Mouse (Mus musculus) neural tube, embryonic 14.5 days (tissue): ENCODE data around the gene Mark3. TPM values are rescaled to one million over a fixed set of nuclear protein-coding genes. Genes with fewer than 3 reads are reported as not detected.

ENCODE experiments used
- ATAC-seq: fragments of 200-750 bp; cut with Nextera tagmentation; 2 replicates; pipeline ENCODE4 v1.8.0; 2017; ENCODE audit warnings: low read depth, mild to moderate bottlenecking, moderate TSS enrichment, moderate library complexity
- H3K27ac ChIP-seq: fragments of 300-500 bp; sonication (generic); 2 replicates; pipeline ENCODE4 v1.5.1; 2014; ENCODE audit warnings: low read depth, mild to moderate bottlenecking, control low read depth, low read length, moderate library complexity, mixed read lengths
- H3K27me3 ChIP-seq: fragments of 300-500 bp; sonication (generic); 2 replicates; pipeline ENCODE4 v1.6.1; 2014; ENCODE audit warnings: low read length; ENCODE audit not compliant: control insufficient read depth, insufficient read depth
- H3K36me3 ChIP-seq: fragments of 300-500 bp; sonication (generic); 2 replicates; pipeline ENCODE4 v1.6.1; 2014; ENCODE audit warnings: low read length, mixed read lengths; ENCODE audit not compliant: control insufficient read depth, insufficient read depth
- H3K4me1 ChIP-seq: fragments of 300-500 bp; sonication (generic); 2 replicates; pipeline ENCODE4 v1.6.1; 2014; ENCODE audit warnings: low read length; ENCODE audit not compliant: control insufficient read depth, insufficient read depth
- H3K4me2 ChIP-seq: fragments of 300-500 bp; sonication (generic); 2 replicates; pipeline ENCODE4 v1.6.1; 2014; ENCODE audit warnings: mild to moderate bottlenecking, low read depth, low read length, control low read depth
- H3K4me3 ChIP-seq: fragments of 300-500 bp; sonication (generic); 2 replicates; pipeline ENCODE4 v1.5.1; 2014; ENCODE audit warnings: low read depth, low read length, control low read depth, mixed read lengths
- H3K9ac ChIP-seq: fragments of 300-500 bp; sonication (generic); replicated peaks from 2 replicates; pipeline ENCODE4 v1.6.1; 2014; ENCODE audit warnings: low read depth, mild to moderate bottlenecking, control low read depth, low read length, mixed read lengths
- H3K9me3 ChIP-seq: fragments of 300-500 bp; sonication (generic); 2 replicates; pipeline ENCODE4 v1.6.1; 2016; ENCODE audit warnings: low read length; ENCODE audit not compliant: control insufficient read depth
- WGBS: fragments of 180-500 bp; shearing (Covaris S2); extraction: QIAGEN DNeasy Blood & Tissue Kit; methylation state at CpG from one replicate; pipeline ENCODE4 v1.1.7; 2014; 5-methylcytosine and 5-hydroxymethylcytosine counted together
- polyA plus RNA-seq: library from polyadenylated mRNA; unstranded; fragments of >200 nt; fragmentation: Nextera tagmentation; extraction: Ambion mirVana; gene quantifications from 2 replicates; pipeline ENCODE4 v1.2.1, GENCODE M21; 2014

Gene Mark3
- polyA plus RNA-seq, 1 experiment from 2014 or later, result 78.1 TPM

DNA sequence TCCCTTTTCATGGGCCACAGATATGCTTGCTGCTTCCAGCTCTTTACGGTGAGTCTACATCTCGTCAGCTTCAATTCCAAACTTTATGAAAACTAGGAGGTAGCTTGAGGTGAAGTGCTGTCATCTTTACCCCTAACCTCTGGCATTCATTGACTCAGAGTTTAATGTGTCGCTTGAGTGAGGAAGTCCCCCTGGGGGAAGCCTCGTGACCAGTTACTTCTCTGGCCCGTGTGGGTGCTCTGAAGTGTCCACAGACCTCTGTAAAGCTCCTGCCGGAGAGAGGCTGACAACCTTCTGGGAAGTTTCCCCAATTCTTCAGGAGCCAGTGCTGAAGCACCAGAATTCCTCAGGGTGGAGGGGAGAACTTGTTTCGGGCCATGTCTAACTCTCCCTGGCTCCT lies 1.9 kb upstream of the Mark3 start:
- WGBS, result 87% methylated on average over 7 of the region's 7 CpGs
- Histone ChIP-seq H3K4me2 (peak overlapping the region; percentile 83; the same call in 1 of the 2 replicates), H3K9ac (no peak overlapping the region), H3K4me3 (no peak overlapping the region), H3K4me1 (peaks cover 24% of the 10 kb centered on the region), H3K27ac (no peak overlapping the region), H3K9me3 (no peaks in the 10 kb centered on the region), H3K36me3 (no peaks in the 10 kb centered on the region), H3K27me3 (no peaks in the 10 kb centered on the region)
- no peak for ATAC-seq

DNA sequence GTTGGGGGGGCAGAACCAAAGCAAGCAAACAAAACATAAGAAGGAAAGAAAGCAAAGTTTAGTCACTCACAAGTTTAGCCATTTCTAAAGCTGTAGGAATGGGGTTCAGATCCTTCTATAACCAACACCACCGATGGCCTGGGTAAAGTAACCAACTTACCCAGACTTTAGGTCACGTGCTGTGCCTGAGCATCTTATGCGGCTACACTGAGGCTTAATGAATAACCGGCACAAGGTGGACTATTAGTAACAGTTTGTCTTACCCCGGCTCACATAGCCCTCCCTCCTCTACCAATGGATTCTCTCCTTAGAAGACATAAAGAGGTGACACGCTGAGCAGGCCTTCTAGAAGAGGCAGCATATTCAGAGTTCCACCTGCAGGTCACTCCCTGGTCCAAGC lies 1.0 kb upstream of the Mark3 start:
- ATAC-seq, result no peak
- H3K9ac ChIP-seq, result peak overlapping the region; percentile 46
- H3K9me3 ChIP-seq, result no peaks in the 10 kb centered on the region
- peak overlapping the region; percentile 87 for H3K4me3 ChIP-seq
- H3K36me3 ChIP-seq, result no peaks in the 10 kb centered on the region
- peaks cover 24% of the 10 kb centered on the region for H3K4me1 ChIP-seq
- no peaks in the 10 kb centered on the region for H3K27me3 ChIP-seq
- WGBS, result 37% methylated on average over 6 of the region's 6 CpGs
- H3K4me2 ChIP-seq, result peak overlapping the region; percentile 83
- peak overlapping the region; percentile 78 for H3K27ac ChIP-seq

DNA sequence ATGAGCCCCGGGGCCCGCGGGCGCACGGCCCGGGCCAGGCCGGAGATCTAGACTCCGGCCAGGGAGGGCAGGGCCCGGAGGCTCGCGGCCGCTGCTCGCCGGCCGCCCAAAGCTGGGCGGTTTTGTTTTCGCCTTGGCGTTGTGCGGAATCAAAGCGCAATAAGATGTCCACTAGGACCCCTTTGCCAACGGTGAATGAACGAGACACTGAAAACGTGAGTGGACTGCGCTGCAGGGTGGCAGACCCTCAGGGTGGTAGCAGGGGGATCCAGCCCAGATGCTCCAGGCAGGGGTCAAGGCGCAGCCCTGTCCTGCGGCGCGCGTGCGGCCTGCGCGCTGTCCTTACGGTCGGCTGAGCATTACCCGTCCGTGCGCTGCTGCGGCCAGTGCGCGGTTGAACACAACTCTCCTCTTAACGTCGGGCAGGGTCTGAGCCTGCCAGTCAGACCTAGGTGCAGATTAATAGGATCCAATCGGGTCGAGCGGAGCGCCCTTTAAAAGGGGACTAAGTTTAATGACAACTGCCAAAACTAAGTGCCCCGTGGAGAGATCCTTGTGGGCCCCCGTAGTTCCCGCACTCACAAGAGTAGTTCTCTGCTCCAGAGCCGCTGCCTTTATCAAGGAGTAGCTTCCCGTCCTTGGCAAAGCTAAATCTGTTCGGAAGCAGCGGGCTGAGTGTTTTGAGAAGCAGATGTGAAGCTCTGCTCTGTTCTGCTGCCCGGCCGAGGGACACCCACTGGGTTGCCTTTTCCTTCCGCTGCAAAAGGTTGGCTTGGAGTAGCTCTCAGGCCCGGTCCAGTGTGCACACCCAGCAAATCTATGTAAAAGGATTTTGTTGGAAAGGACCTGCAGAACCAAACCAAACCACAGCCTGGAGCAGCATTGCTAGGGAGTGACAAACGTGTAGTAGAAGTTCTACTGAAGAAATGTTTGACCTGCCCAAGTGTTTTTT lies 840 bp downstream of the Mark3 start:
- under 1% methylated on average over 56 of the region's 58 CpGs for WGBS

DNA sequence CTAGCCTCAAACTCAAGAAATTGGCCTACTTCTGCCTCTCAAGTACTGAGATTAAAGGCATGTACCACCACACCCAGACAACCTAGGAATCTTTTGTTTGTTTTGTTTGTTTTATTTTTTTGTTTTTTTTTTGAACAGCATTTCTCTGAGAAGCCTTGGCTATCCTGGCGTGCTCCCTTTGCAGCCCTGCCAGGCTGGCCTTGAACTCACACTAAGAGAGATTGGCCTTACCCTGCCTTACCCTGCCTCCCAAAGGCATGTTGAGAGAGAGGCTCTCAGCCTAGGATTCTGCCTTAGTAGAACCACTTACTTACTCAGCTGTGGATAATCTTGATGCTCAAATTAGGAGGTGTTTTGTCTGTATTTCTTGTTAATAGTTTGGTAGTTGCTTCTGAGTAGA lies 8.7 kb downstream of the Mark3 start:
- no peaks in the 10 kb centered on the region for H3K36me3 ChIP-seq
- WGBS, result 96% methylated on average over 1 of the region's 1 CpGs
- no peaks in the 10 kb centered on the region for H3K9me3 ChIP-seq
- no peak overlapping the region for H3K4me2 ChIP-seq
- H3K9ac ChIP-seq, result no peak overlapping the region
- H3K4me3 ChIP-seq, result no peak overlapping the region
- H3K4me1 ChIP-seq, result no peaks in the 10 kb centered on the region
- no peaks in the 10 kb centered on the region for H3K27me3 ChIP-seq
- ATAC-seq, result no peak
- no peak overlapping the region for H3K27ac ChIP-seq

More for the DNA sequence above, 840 bp downstream of the Mark3 start:
- peak; percentile 39 for ATAC-seq
- H3K4me2 ChIP-seq, result peak overlapping the region; percentile 98
- H3K36me3 ChIP-seq, result no peaks in the 10 kb centered on the region
- H3K9me3 ChIP-seq, result no peaks in the 10 kb centered on the region
- H3K4me1 ChIP-seq, result peaks cover 24% of the 10 kb centered on the region
- H3K27ac ChIP-seq, result peak overlapping the region; percentile 93
- H3K27me3 ChIP-seq, result no peaks in the 10 kb centered on the region
- peak overlapping the region; percentile 87 for H3K4me3 ChIP-seq
- peak overlapping the region; percentile 96 for H3K9ac ChIP-seq

DNA sequence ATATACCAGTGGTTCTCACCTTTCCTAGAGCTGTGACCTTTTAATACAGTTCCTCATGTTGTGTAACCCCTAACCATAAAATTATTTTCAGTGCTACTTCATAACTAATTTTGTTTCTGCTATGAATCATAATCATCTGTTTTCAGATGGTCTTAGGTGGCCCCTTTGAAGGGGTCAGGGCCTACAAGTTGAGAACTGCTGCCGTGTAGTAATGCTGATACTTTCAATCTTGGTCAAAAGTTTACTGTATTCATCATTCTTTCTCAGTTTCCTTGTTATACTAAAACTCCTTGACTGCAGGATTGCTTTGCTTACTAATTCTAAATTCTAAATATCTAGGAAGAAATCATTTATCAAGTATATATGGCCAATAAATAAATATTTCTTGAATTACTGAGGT lies 10.1 kb downstream of the Mark3 start:
- Histone ChIP-seq H3K9me3 (no peaks in the 10 kb centered on the region), H3K27ac (no peak overlapping the region), H3K4me2 (no peak overlapping the region), H3K27me3 (no peaks in the 10 kb centered on the region), H3K36me3 (no peaks in the 10 kb centered on the region), H3K4me3 (no peak overlapping the region), H3K9ac (no peak overlapping the region), H3K4me1 (no peaks in the 10 kb centered on the region)
- ATAC-seq, result no peak
- 98% methylated on average over 1 of the region's 1 CpGs for WGBS

DNA sequence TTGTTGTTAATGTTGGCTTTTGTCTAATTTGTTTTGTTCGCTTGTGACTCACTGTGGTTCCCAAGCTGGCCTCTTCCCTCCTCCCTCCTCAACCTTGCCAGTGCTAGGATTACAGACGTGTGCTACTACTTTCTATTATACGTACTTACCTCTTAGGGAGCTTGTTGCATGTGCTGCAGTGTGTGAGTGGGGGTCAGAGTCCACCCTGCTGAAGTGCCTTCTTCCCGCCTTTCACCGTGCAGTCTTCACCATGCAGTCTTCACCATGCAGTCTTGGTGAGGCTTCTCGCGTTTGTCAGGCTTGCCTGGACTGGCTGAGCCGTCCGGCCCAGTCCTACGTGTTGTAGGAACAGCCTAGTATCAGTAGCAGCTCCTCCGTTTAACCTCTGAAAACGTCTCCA lies 12.9 kb downstream of the Mark3 start:
- Histone ChIP-seq H3K27ac (no peak overlapping the region), H3K9me3 (no peaks in the 10 kb centered on the region), H3K9ac (no peak overlapping the region), H3K4me1 (no peaks in the 10 kb centered on the region), H3K27me3 (no peaks in the 10 kb centered on the region), H3K36me3 (no peaks in the 10 kb centered on the region), H3K4me2 (no peak overlapping the region), H3K4me3 (no peak overlapping the region)
- no peak for ATAC-seq
- 90% methylated on average over 12 of the region's 12 CpGs for WGBS

DNA sequence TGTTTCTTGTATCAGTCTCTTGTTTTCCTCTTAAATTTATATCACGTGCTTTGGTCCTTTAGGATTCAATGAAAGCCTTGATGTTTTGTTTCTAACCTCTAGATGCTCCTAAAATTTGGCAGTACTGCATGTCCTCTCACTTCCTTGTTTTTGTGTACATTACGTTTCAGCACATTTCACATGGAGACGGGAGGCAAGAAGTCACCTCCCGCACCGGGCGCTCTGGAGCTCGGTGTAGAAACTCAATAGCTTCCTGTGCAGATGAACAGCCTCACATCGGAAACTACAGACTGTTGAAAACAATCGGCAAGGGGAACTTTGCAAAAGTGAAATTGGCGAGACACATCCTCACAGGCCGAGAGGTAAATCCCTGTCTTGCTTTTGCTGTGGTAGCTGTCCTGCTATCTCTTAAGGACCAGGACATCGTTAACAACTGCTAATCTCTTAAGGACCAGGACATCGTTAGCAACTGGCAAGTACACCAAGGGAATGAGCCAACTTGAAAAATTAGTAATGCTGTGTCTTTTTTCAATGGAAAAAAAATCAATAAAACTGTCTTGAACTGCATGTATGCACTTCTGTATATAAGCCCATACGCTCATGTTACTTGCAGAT lies 18.2 kb downstream of the Mark3 start:
- no peak for ATAC-seq
- H3K9me3 ChIP-seq, result no peaks in the 10 kb centered on the region
- no peak overlapping the region for H3K27ac ChIP-seq
- H3K27me3 ChIP-seq, result no peaks in the 10 kb centered on the region
- no peak overlapping the region for H3K4me3 ChIP-seq
- no peak overlapping the region for H3K4me2 ChIP-seq
- H3K9ac ChIP-seq, result no peak overlapping the region
- WGBS, result 84% methylated on average over 14 of the region's 14 CpGs
- no peaks in the 10 kb centered on the region for H3K4me1 ChIP-seq
- H3K36me3 ChIP-seq, result 0 out of 2 replicates have a peak, but pooled peaks cover 4% of the 10 kb centered on the region

DNA sequence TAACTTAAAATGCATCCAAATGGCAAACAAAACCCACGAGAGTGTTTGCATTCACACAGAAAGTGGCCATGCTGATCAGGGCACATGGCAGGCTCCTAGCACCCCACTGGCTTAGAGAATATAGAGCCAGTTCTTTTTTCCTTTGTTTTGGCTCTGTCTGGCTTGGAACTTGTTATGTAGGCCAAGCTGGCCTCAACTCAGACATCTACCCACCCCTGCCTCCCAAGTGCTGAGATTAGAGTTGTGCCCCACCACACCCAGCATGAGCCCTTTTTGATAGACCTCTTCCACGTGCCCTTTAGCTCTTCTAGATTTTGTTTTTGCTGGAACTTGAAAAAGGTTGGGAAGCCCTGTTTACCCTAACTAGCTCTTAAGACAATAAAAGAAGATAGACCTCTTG lies 19.5 kb downstream of the Mark3 start:
- no peak for ATAC-seq
- Histone ChIP-seq H3K27ac (no peak overlapping the region), H3K36me3 (0 out of 2 replicates have a peak, but pooled peaks cover 8% of the 10 kb centered on the region), H3K4me2 (no peak overlapping the region), H3K4me1 (no peaks in the 10 kb centered on the region), H3K9me3 (no peaks in the 10 kb centered on the region), H3K27me3 (no peaks in the 10 kb centered on the region), H3K9ac (no peak overlapping the region), H3K4me3 (no peak overlapping the region)
- 73% methylated on average over 2 of the region's 2 CpGs for WGBS

DNA sequence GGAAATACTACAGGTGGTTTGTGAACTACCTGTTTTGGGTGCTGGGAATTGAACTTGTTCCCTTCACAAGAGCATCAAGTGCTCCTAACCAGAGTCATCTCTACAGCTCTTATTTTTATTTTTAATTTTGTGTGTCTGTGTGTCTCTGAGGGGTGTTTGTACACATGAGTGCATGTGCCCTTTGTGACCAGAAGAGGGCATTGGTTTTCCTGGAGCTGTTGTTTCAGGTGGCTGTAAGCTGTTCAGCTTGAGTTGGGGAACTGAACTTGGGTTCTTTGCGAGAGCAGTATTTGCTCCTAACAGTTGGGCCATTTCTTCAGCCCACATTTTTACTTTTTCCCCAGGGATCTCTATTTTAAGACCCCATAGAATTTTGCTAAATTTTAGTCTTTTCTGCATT lies 23.0 kb downstream of the Mark3 start:
- 100% methylated on average over 1 of the region's 1 CpGs for WGBS
- Histone ChIP-seq H3K4me1 (no peaks in the 10 kb centered on the region), H3K9me3 (no peaks in the 10 kb centered on the region), H3K36me3 (0 out of 2 replicates have a peak, but pooled peaks cover 8% of the 10 kb centered on the region), H3K4me3 (no peak overlapping the region), H3K4me2 (no peak overlapping the region), H3K9ac (no peak overlapping the region), H3K27ac (no peak overlapping the region), H3K27me3 (no peaks in the 10 kb centered on the region)
- ATAC-seq, result no peak
